Mouse (Mus musculus): ENCODE measurements around the gene Stk11ip. TPM values are rescaled to one million over a fixed set of nuclear protein-coding genes. Genes with fewer than 3 reads are reported as not detected.

The Stk11ip gene
- polyA plus RNA-seq, 1 experiment from 2014 or later: 9.1 TPM

DNA sequence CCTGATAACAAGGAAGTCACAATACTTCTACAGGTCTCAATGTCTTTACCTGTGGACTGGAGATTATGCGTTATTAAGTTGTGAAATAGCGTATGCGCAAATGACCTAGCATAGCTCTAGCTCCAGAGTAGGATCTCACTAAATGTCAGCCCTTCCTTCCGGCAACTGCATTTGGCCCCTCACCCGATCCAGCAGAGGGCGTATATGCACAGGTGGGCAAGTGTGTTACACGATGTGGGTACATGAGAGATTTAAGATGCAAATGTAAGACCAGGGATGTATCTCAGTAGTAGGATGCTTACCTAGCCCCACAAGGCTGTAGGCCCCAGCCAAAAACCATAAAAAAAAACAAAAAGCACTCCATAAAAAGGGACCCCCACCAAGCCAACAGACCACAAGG lies 21.9 kb upstream of the Stk11ip start:
- Histone ChIP-seq H3K27ac (ENCODE audit: low read depth, low read length) (no peak overlapping the region), H3K4me3 (ENCODE audit: low read depth, low read length) (no peak overlapping the region), H3K27me3 (ENCODE audit: control insufficient read depth, insufficient read depth, low read length) (no peaks in the 10 kb centered on the region), H3K4me2 (no peak overlapping the region), H3K36me3 (ENCODE audit: control insufficient read depth, insufficient read depth, low read length) (peaks cover 48% of the 10 kb centered on the region), H3K9ac (ENCODE audit: low read depth, low read length) (no peak overlapping the region), H3K4me1 (ENCODE audit: control insufficient read depth, insufficient read depth, low read length) (peaks cover 14% of the 10 kb centered on the region), H3K9me3 (replicated peaks; ENCODE audit: control insufficient read depth, low read length) (no peaks in the 10 kb centered on the region)
- no peak for ATAC-seq (replicated peaks; ENCODE audit: insufficient number of reproducible peaks, low FRiP score, low TSS enrichment)
- whole genome bisulfite sequencing (ENCODE audit: insufficient replicate concordance): 73% methylated on average over 7 of the region's 7 CpGs

GRCm38 (mm10) chr1:75501905-75502304 lies 19.4 kb upstream of the Stk11ip start:
- no peaks in the 10 kb centered on the region for H3K9me3 ChIP-seq (replicated peaks; ENCODE audit: control insufficient read depth, low read length)
- H3K27ac ChIP-seq (ENCODE audit: low read depth, low read length): no peak overlapping the region
- no peak overlapping the region for H3K4me2 ChIP-seq
- H3K27me3 ChIP-seq (ENCODE audit: control insufficient read depth, insufficient read depth, low read length): no peaks in the 10 kb centered on the region
- no peak overlapping the region for H3K4me3 ChIP-seq (ENCODE audit: low read depth, low read length)
- ATAC-seq (replicated peaks; ENCODE audit: insufficient number of reproducible peaks, low FRiP score, low TSS enrichment): no peak
- peaks cover 44% of the 10 kb centered on the region for H3K36me3 ChIP-seq (ENCODE audit: control insufficient read depth, insufficient read depth, low read length)
- no peak overlapping the region for H3K9ac ChIP-seq (ENCODE audit: low read depth, low read length)
- 85% methylated on average over 9 of the region's 9 CpGs for WGBS (ENCODE audit: insufficient replicate concordance)
- H3K4me1 ChIP-seq (ENCODE audit: control insufficient read depth, insufficient read depth, low read length): peaks cover 22% of the 10 kb centered on the region

- peak overlapping the region; percentile 54; the same call in 1 of the 2 replicates for H3K9ac ChIP-seq (ENCODE audit: low read depth, low read length)
- H3K27ac ChIP-seq (ENCODE audit: low read depth, low read length): no peak overlapping the region
- H3K4me3 ChIP-seq (ENCODE audit: low read depth, low read length): peak overlapping the region; percentile 78
- H3K4me1 ChIP-seq (ENCODE audit: control insufficient read depth, insufficient read depth, low read length): peaks cover 33% of the 10 kb centered on the region
- 75% methylated on average over 25 of the region's 25 CpGs for WGBS (ENCODE audit: insufficient replicate concordance)
- ATAC-seq (replicated peaks; ENCODE audit: insufficient number of reproducible peaks, low FRiP score, low TSS enrichment): no peak
- H3K4me2 ChIP-seq: peak overlapping the region; percentile 65
- H3K9me3 ChIP-seq (replicated peaks; ENCODE audit: control insufficient read depth, low read length): no peaks in the 10 kb centered on the region
- H3K36me3 ChIP-seq (ENCODE audit: control insufficient read depth, insufficient read depth, low read length): peaks cover 35% of the 10 kb centered on the region
- H3K27me3 ChIP-seq (ENCODE audit: control insufficient read depth, insufficient read depth, low read length): no peaks in the 10 kb centered on the region
Measured at GRCm38 (mm10) chr1:75502945-75503650, 18.2 kb upstream of the Stk11ip start.

DNA sequence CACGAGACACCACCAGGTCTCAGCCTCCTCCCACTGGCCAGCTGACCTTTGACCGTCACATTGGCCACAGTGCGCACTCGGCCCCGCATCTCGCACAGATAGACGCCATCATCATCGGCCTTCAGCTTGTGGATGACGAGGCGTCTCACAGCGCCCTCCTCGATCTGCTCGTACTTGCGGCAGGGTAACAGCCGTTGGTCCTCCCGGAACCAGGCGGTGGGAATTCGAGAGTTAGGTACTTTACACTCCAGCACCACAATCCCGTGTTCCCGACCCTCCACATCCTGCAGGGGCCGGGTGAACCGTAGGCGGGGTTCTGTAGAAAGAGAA lies 17.7 kb upstream of the Stk11ip start:
- H3K9me3 ChIP-seq (replicated peaks; ENCODE audit: control insufficient read depth, low read length): no peaks in the 10 kb centered on the region
- H3K27me3 ChIP-seq (ENCODE audit: control insufficient read depth, insufficient read depth, low read length): no peaks in the 10 kb centered on the region
- no peak overlapping the region for H3K27ac ChIP-seq (ENCODE audit: low read depth, low read length)
- H3K4me1 ChIP-seq (ENCODE audit: control insufficient read depth, insufficient read depth, low read length): peaks cover 33% of the 10 kb centered on the region
- H3K9ac ChIP-seq (ENCODE audit: low read depth, low read length): peak overlapping the region; percentile 54; the same call in 1 of the 2 replicates
- peaks cover 31% of the 10 kb centered on the region for H3K36me3 ChIP-seq (ENCODE audit: control insufficient read depth, insufficient read depth, low read length)
- ATAC-seq (replicated peaks; ENCODE audit: insufficient number of reproducible peaks, low FRiP score, low TSS enrichment): no peak
- peak overlapping the region; percentile 65 for H3K4me2 ChIP-seq
- WGBS (ENCODE audit: insufficient replicate concordance): 52% methylated on average over 23 of the region's 23 CpGs
- peak overlapping the region; percentile 78 for H3K4me3 ChIP-seq (ENCODE audit: low read depth, low read length)

- H3K4me3 ChIP-seq (ENCODE audit: low read depth, low read length): peak overlapping the region; percentile 78
- 46% methylated on average over 9 of the region's 9 CpGs for WGBS (ENCODE audit: insufficient replicate concordance)
- peak overlapping the region; percentile 65 for H3K4me2 ChIP-seq
- no peak overlapping the region for H3K27ac ChIP-seq (ENCODE audit: low read depth, low read length)
- peaks cover 36% of the 10 kb centered on the region for H3K4me1 ChIP-seq (ENCODE audit: control insufficient read depth, insufficient read depth, low read length)
- peak overlapping the region; percentile 97 for H3K9ac ChIP-seq (ENCODE audit: low read depth, low read length)
- H3K36me3 ChIP-seq (ENCODE audit: control insufficient read depth, insufficient read depth, low read length): peaks cover 24% of the 10 kb centered on the region
- no peaks in the 10 kb centered on the region for H3K9me3 ChIP-seq (replicated peaks; ENCODE audit: control insufficient read depth, low read length)
- ATAC-seq (replicated peaks; ENCODE audit: insufficient number of reproducible peaks, low FRiP score, low TSS enrichment): no peak
- H3K27me3 ChIP-seq (ENCODE audit: control insufficient read depth, insufficient read depth, low read length): no peaks in the 10 kb centered on the region
Measured at GRCm38 (mm10) chr1:75504256-75505045, 16.9 kb upstream of the Stk11ip start.

GRCm38 (mm10) chr1:75505159-75505955 lies 16.0 kb upstream of the Stk11ip start:
- Histone ChIP-seq H3K4me2 (peak overlapping the region; percentile 65), H3K4me1 (ENCODE audit: control insufficient read depth, insufficient read depth, low read length) (peaks cover 45% of the 10 kb centered on the region), H3K27me3 (ENCODE audit: control insufficient read depth, insufficient read depth, low read length) (no peaks in the 10 kb centered on the region), H3K9me3 (replicated peaks; ENCODE audit: control insufficient read depth, low read length) (no peaks in the 10 kb centered on the region), H3K27ac (ENCODE audit: low read depth, low read length) (peak overlapping the region; percentile 100), H3K4me3 (ENCODE audit: low read depth, low read length) (peak overlapping the region; percentile 78), H3K9ac (ENCODE audit: low read depth, low read length) (peak overlapping the region; percentile 97), H3K36me3 (ENCODE audit: control insufficient read depth, insufficient read depth, low read length) (peaks cover 24% of the 10 kb centered on the region)
- peak; percentile 12; the same call in 1 of the 2 replicates for ATAC-seq (replicated peaks; ENCODE audit: insufficient number of reproducible peaks, low FRiP score, low TSS enrichment)
- under 1% methylated on average over 83 of the region's 84 CpGs for WGBS (ENCODE audit: insufficient replicate concordance)

DNA sequence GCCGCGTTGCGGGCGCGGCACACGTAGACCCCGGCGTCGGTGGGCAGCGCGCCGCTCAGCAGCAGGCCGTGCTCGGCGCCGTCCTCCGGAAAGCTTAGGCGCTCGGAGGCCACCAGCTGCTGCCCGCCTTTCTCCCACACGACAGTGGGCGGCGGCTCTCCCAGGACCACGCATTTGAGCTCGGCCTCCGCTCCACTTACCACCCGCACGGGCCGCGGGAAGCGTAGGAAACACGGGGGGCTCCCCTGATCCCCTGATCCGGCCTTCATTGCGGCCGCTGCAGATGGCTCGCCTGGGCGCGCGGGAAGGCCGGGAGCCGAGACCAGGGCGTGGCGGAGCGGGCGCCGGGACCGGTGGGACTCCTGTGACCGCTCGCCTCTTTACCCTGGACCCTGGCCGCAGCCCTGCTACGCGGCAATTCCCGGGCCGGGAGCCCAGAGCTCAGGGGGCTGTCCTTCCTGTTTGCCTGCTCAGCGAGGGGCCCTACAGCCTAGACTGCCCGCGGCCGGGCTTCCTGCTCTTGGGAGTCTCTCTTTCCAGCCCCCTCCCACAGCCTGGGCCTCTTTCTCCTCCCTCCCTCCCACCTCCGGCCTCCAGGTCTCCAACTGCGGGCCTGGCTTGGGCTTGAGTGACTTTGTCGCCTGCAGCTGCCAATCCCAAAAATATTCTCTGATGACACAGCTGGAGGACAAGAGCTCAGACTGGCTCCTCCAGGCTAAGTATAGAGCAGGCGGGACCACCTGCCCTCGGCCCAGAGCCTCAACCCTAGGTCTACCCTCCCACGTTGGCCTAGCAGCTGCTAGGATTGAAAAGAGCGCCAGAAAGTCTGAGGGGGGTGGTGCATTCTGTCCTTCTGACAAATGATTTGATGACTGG lies 15.1 kb upstream of the Stk11ip start, which contains the start of gene Obsl1:
Gene Obsl1, minus strand, starts transcription at position 497 of the 876 bp plus-strand sequence.
- Histone ChIP-seq H3K4me3 (ENCODE audit: low read depth, low read length) (peak within 1 kb of the TSS; percentile 78), H3K27me3 (ENCODE audit: control insufficient read depth, insufficient read depth, low read length) (no peaks in the 10 kb centered on the region), H3K36me3 (ENCODE audit: control insufficient read depth, insufficient read depth, low read length) (peaks cover 20% of the 10 kb centered on the region), H3K27ac (ENCODE audit: low read depth, low read length) (peak within 1 kb of the TSS; percentile 100), H3K9ac (ENCODE audit: low read depth, low read length) (peak within 1 kb of the TSS; percentile 97), H3K4me2 (peak within 1 kb of the TSS; percentile 65), H3K4me1 (ENCODE audit: control insufficient read depth, insufficient read depth, low read length) (peaks cover 54% of the 10 kb centered on the region), H3K9me3 (replicated peaks; ENCODE audit: control insufficient read depth, low read length) (no peaks in the 10 kb centered on the region)
- peak; percentile 86 for ATAC-seq (replicated peaks; ENCODE audit: insufficient number of reproducible peaks, low FRiP score, low TSS enrichment)
- under 1% methylated on average over 60 of the region's 65 CpGs for WGBS (ENCODE audit: insufficient replicate concordance)

Measured in heart, embryonic 11.5 days (tissue).